Mouse (Mus musculus) liver, adult (tissue): ENCODE measurements around the gene 4930516K23Rik.

ENCODE experiments used
- GATA4 ChIP-seq: IDR thresholded peaks from 2 replicates; pipeline ENCODE4 v1.6.1; 2014; ENCODE audit warnings: mild to moderate bottlenecking, low read length; ENCODE audit not compliant: insufficient replicate concordance

Gene 4930516K23Rik

DNA sequence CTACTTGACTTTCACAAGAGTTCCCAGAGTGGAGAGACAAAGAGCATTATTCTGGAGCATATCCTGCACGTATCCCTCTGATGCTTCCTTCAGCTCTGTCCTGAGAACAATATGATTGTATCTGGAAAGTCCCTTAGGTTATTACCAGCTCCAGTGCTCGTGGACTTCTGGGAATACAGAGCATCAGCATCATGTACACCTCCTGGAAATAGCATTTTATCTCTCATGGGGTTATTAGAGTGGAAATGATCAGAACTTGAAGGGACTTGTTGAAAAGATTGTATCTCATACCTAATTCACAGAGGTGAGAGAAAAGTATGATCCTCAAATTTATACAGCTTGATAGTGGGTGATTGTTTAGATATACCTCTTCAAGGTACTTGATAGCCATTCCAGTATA lies at the start of gene 4930516K23Rik:
Gene 4930516K23Rik, minus strand, starts transcription at position 101 of the 400 bp plus-strand sequence.
- TF ChIP-seq GATA4, result no peak

GRCm38 (mm10) chr7:104104757-104104972 lies 43.4 kb upstream of the 4930516K23Rik start, which contains the start of gene Olfr646:
Olfr646 (plus strand) TSS chr7:104104873.
- TF ChIP-seq GATA4, result no peak

DNA sequence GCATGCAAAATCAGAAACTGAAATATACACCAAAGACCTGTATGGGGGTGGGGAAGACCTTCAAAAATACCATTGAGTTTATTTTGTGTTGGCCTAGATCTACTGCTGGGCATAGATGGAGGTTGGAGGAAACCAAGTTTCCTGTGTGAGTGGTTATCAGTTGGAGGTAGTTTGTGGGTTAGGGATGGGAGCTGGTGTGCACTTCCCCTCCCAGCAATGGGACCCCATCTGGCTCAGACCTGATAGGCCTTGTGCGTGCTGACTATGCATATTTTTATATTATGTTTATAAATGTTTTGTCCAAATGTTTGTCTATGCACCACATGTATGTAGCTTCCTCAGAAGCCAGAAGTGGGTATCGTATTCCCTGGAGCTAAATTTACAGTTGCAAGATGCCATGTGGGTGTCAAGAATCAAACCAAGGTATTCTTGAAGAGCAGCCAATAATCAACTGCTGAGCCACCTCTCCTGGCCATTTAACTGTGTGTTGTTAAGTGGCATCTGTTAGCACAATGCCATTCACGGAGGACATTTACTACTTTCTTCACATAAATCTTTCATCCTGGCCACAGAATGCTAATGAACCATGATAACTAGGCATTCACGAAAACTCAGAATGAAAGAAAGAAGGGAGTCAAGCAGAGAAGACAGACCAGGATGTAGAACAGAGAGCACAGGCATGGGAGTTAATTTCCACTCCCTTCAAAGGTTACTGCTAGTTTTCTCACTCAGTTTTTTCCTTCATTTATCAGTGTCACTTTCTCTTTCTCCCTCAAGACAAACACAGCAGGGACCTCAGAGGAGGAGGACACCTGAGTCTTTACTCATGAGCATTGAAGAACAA lies 42.9 kb upstream of the 4930516K23Rik start:
- no peak for TF ChIP-seq GATA4

- no peak for TF ChIP-seq GATA4
Measured at GRCm38 (mm10) chr7:104085365-104085764, 24.1 kb upstream of the 4930516K23Rik start, which contains the start of gene Olfr645. Olfr645 (minus strand) TSS chr7:104085465.

DNA sequence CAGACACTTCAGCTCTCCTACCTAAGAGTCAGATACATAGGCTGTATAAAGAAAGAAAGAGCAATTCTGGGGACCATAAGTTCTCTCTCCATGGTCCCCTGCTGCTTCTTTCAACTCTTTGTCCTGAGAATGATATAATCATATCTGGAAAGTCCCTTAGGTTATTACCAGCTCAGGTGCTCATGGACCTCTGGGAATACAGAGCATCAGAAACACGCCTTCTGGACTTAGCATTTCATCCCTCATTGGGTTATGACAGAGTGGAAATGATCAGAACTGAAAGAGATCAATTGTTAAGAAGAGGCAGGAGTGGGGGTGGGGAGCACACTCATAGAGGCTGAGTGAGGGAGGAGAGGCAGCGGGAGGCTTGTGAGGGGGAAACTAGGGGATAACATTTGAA lies 10.5 kb upstream of the 4930516K23Rik start, which contains the start of gene Olfr644:
Gene Olfr644, minus strand, starts transcription at position 101 of the 400 bp plus-strand sequence.
- TF ChIP-seq GATA4, result no peak

GRCm38 (mm10) chr7:104059215-104059614 lies 2.0 kb downstream of the 4930516K23Rik start:
- TF ChIP-seq GATA4, result no peak

DNA sequence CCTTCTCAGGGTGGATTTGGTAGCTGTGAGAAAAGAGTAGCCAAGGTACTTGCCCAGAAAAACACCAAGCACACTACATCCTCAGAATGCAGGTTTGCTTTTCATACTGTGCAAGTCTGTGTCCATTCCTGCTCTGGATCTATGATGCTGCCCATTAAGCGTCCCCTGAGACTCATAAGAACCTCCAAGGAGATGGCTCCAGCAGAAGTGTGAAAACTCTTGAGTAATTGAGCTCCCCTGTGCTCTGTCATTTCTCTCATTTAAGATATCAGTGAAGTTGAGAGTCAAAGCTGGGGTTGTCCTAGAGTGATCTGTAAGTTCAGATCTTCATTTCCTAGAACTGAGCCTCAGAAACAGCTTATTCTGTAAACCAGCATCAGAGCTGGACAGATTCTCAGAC lies 8.7 kb downstream of the 4930516K23Rik start, which contains the start of gene Olfr642:
Gene Olfr642, minus strand, starts transcription at position 101 of the 400 bp plus-strand sequence.
- no peak for TF ChIP-seq GATA4

GRCm38 (mm10) chr7:104050745-104051144 lies 10.5 kb downstream of the 4930516K23Rik start:
- no peak for TF ChIP-seq GATA4

GRCm38 (mm10) chr7:104035145-104035544 lies 26.1 kb downstream of the 4930516K23Rik start, which contains the start of gene Olfr641:
Olfr641 (plus strand) TSS chr7:104035445.
- TF ChIP-seq GATA4, result no peak

GRCm38 (mm10) chr7:104026978-104027377 lies 34.3 kb downstream of the 4930516K23Rik start:
- no peak for TF ChIP-seq GATA4

DNA sequence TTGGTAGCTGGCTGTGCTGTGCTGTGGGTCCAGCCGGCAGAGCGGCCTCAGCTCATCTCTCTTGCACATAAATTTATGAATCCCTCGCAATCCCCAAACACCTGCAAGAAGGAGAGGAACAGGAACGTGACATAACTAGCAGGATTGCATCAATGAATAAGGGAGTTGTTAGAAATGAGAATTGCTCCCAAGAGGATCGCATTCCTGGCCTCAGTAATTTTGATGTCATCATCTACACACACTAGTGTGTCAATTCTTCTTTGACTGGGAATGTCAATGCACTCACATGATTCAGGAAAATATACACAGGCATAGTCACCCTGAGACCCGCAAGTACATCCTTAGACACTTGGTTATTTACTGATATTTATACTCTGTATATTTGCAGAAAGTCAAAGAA lies 35.8 kb downstream of the 4930516K23Rik start, which contains the start of gene Olfr640:
Gene Olfr640, minus strand, starts transcription at position 101 of the 400 bp plus-strand sequence.
- no peak for TF ChIP-seq GATA4

GRCm38 (mm10) chr7:104021651-104022050 lies 39.6 kb downstream of the 4930516K23Rik start:
- TF ChIP-seq GATA4, result no peak

- TF ChIP-seq GATA4, result no peak
Measured at GRCm38 (mm10) chr7:104018953-104019352, 42.3 kb downstream of the 4930516K23Rik start.

DNA sequence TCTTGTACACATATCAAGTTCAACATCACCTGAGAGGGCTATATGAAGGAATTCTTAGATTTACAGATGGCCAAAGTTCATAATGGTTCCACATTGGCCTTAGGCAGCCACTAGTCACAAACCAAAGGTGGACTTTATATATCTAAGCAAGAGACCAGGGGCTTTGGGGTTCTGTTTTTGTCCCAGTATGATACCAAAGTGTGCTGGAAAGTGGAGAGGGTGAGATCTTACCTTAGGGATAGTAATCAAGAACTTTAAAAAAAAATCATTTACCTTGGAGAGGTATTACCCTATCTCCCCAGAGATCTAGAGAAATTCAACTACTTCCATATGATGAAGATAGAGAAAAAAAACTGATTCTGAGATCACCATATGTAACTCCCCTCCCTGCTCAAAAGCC lies 44.0 kb downstream of the 4930516K23Rik start, which contains the start of gene Olfr639:
Gene Olfr639, minus strand, starts transcription at position 101 of the 400 bp plus-strand sequence.
- no peak for TF ChIP-seq GATA4
